Mouse (Mus musculus) kidney, postnatal 0 days (tissue): ENCODE data around the gene Rexo5. TPM values are rescaled to one million over a fixed set of nuclear protein-coding genes. Genes with fewer than 3 reads are reported as not detected.

Source experiments
- ATAC-seq: fragments of 200-750 bp; cut with Nextera tagmentation; replicated peaks from 2 replicates; pipeline ENCODE4 v1.8.0; 2017; ENCODE audit warnings: low read depth, moderate number of reproducible peaks, moderate TSS enrichment, moderate library complexity; ENCODE audit not compliant: low FRiP score
- DNase-seq: peaks from one replicate; pipeline ENCODE4 v3.0.0-alpha.2; 2016; ENCODE audit warnings: low spot score
- H3K27ac ChIP-seq: fragments of 300-500 bp; sonication (generic); 2 replicates; pipeline ENCODE4 v1.5.1; 2014; ENCODE audit warnings: mild to moderate bottlenecking
- H3K27me3 ChIP-seq: fragments of 300-500 bp; sonication (generic); 2 replicates; pipeline ENCODE4 v1.6.1; 2014; ENCODE audit warnings: low read length, mixed read lengths; ENCODE audit not compliant: insufficient read depth
- H3K36me3 ChIP-seq: fragments of 300-500 bp; sonication (generic); 2 replicates; pipeline ENCODE4 v1.6.1; 2014; ENCODE audit warnings: low read length, mixed read lengths; ENCODE audit not compliant: insufficient read depth
- H3K4me1 ChIP-seq: fragments of 300-500 bp; sonication (generic); replicated peaks from 2 replicates; pipeline ENCODE4 v1.6.1; 2014; ENCODE audit warnings: antibody characterized with exemption, low read length, mixed read lengths; ENCODE audit not compliant: insufficient read depth
- H3K4me2 ChIP-seq: fragments of 300-500 bp; sonication (generic); 2 replicates; pipeline ENCODE4 v1.6.1; 2014; ENCODE audit warnings: mild to moderate bottlenecking, low read length, moderate library complexity, mixed read lengths
- H3K4me3 ChIP-seq: fragments of 300-500 bp; sonication (generic); replicated peaks from 2 replicates; pipeline ENCODE4 v1.5.1; 2014; ENCODE audit warnings: low read depth, low read length
- H3K9ac ChIP-seq: fragments of 300-500 bp; sonication (generic); 2 replicates; pipeline ENCODE4 v1.6.1; 2014; ENCODE audit warnings: low read depth, low read length
- H3K9me3 ChIP-seq: fragments of 300-500 bp; sonication (generic); replicated peaks from 2 replicates; pipeline ENCODE4 v1.6.1; 2016; ENCODE audit warnings: low read length, inconsistent platforms, mixed read lengths
- CTCF ChIP-seq: IDR thresholded peaks from 2 replicates; pipeline ENCODE4 v1.5.1; 2016; ENCODE audit warnings: antibody characterized with exemption, low read depth, mild to moderate bottlenecking, moderate library complexity
- WGBS: fragments of 180-500 bp; shearing (Covaris S2); extraction: QIAGEN DNeasy Blood & Tissue Kit; methylation state at CpG from one replicate; pipeline ENCODE4 v1.1.7; 2014; 5-methylcytosine and 5-hydroxymethylcytosine counted together
- polyA plus RNA-seq: library from polyadenylated mRNA; unstranded; fragments of >200 nt; fragmentation: Nextera tagmentation; extraction: Ambion mirVana; gene quantifications from 2 replicates; pipeline ENCODE4 v1.2.1, GENCODE M21; 2015

Rexo5 gene
- polyA plus RNA-seq, 1 experiment from 2014 or later: 8.5 TPM

DNA sequence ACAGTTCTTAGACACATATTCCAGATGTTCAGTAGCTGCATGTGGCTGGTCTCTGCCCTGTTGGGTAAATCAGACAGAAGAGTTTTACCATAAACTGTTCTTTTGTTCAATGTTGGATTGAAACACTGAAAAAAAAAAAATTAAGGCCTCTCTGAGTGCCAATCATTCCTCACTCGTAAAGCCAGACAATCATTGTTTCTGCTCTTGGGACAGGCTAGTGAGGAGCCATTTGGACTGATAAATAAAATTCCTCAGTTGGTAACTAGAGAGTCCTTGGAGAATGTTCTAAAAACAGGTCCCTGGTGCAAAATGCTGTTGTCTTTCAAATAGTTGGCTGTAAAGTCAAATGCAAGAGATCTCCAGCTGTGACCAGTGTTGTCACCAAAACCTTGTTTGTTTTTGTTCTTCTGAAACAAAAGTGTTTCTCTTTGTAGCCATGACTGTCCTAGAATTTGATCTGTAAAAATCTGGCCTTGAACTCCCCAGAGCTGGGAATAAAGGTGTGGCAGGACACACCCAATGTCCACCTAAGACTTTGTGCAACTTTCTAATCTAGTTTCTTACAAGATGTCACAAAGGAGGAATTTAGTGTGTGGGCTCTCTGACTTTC, 104.5 kb downstream of the Rexo5 start:
- no peaks in the 10 kb centered on the region for H3K27me3 ChIP-seq
- H3K4me1 ChIP-seq: 0 out of 2 replicates have a peak, but pooled peaks cover 6% of the 10 kb centered on the region
- H3K36me3 ChIP-seq: no peaks in the 10 kb centered on the region
- no peak overlapping the region for H3K9ac ChIP-seq
- H3K4me2 ChIP-seq: no peak overlapping the region
- no peaks in the 10 kb centered on the region for H3K9me3 ChIP-seq
- WGBS: 73% methylated on average over 1 of the region's 1 CpGs
- H3K4me3 ChIP-seq: no peak overlapping the region
- DNase-seq: no peak
- TF ChIP-seq CTCF: no peak
- no peak for ATAC-seq
- H3K27ac ChIP-seq: no peak overlapping the region

Other genes starting within 250 kb of the Rexo5 start
- gene Acsm2, start 239.7 kb upstream of the Rexo5 start, polyA plus RNA-seq: 114 and 134 TPM in 2 replicates
- 32.7 and 36.6 TPM in 2 replicates for gene Acsm1, start 187.0 kb upstream of the Rexo5 start, polyA plus RNA-seq
- not detected in 2 replicates for gene Acsm4, start 104.0 kb upstream of the Rexo5 start, polyA plus RNA-seq
- 60.9 and 63.5 TPM in 2 replicates for gene Thumpd1, start 73.2 kb upstream of the Rexo5 start, polyA plus RNA-seq
- 0.82 and 0.99 TPM in 2 replicates for gene Acsm3, start 33.1 kb upstream of the Rexo5 start, polyA plus RNA-seq
- gene Eri2, start 52 bp downstream of the Rexo5 start, polyA plus RNA-seq: 15.8 and 16.4 TPM in 2 replicates
- 8.5 and 9.3 TPM in 2 replicates for gene Lyrm1, start 101.9 kb downstream of the Rexo5 start, polyA plus RNA-seq
- gene Dcun1d3, start 102.3 kb downstream of the Rexo5 start, polyA plus RNA-seq: 7.0 and 7.2 TPM in 2 replicates